Mouse (Mus musculus) cerebellum, adult (tissue): ENCODE measurements around the gene Cutal.
"Not testable (repeated sequence)": the region's sequence is repeated elsewhere in the genome, so short reads cannot be mapped to it uniquely, and the experiment has no call there.

Experiments
- ATAC-seq: cut with Nextera tagmentation; 2 replicates; pipeline ENCODE4 v1.9.2; 2017; ENCODE audit warnings: mild to moderate bottlenecking, moderate library complexity, mixed read lengths; ENCODE audit not compliant: insufficient number of reproducible peaks, low FRiP score, low TSS enrichment

The Cutal gene

DNA sequence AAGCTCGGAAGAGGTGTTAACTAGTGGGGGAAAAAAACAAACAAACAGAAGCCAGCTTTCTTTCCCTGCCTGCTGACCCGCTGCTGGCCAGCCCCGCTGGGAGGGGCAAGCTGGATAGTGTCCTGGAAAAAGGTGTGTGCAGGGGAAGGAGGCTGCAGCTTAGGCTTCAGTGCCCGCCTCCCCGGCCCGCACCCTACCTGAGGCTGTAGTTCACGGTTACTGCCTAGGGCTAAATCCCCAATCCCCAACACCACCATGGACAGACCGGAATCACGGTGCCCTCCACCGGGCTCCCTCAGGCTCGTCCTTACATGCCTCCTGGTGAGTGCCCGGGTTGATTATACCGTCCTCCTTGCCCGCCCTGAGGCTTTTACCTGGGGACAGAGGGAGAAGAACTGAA is at the start of gene Cutal:
Gene Cutal (plus strand): TSS at position 126 of the 400 bp plus-strand sequence.
- no peak for ATAC-seq

GRCm38 (mm10) chr2:34825827-34826459 is 48.3 kb upstream of the Cutal start, which contains the start of gene Fbxw2:
Gene Fbxw2 (minus strand): TSS chr2:34826311.
- peak; percentile 97 for ATAC-seq

GRCm38 (mm10) chr2:34826460-34827231 is 47.5 kb upstream of the Cutal start:
- ATAC-seq, result no peak

DNA sequence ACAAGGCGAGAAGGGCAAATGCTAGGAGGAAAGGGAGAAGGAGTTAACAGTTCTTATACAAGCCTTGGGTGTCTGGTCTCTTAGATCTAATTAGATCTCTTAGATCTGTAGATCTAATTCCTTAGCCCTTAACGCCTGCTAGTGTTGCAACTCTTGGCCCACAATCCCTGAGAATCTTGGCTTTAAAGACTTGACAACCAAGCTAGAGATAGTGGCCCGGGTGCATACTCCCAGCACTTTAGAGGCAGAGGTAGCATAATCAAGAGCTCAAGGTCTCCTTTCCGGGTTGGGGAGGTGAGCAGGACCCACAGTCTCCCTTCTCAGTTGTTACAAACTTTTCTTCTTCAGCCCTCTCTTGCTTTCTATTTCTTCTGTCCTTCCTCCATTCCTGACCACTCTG is 46.6 kb upstream of the Cutal start:
- ATAC-seq, result no peak

- no peak for ATAC-seq
Observed at GRCm38 (mm10) chr2:34828026-34828425, 46.2 kb upstream of the Cutal start.

DNA sequence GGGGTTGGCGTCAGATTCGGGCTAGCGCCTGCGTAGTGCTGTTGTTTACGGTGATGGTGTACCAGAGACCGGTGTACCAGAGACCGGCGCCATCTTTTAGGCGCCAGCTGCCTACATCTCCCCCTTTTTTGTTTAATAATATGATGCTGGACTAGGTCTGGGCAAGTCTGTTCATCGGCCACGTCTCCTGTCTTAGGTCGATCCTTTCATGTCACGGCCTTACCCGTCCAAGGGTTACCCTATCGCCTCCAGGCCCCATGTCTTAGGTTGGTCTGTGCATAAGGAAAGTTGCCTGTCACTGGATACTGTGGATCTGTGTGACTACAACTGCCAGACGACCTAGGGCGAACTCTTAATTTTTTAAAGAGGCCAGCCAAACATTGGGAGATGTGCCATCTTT is 44.1 kb upstream of the Cutal start:
- not testable (repeated sequence) for ATAC-seq

GRCm38 (mm10) chr2:34832766-34833457 is 41.3 kb upstream of the Cutal start, which contains the start of gene Gm34653:
Gene Gm34653 (plus strand): TSS chr2:34833007.
- ATAC-seq, result not testable (repeated sequence)

GRCm38 (mm10) chr2:34833624-34834023 is 40.6 kb upstream of the Cutal start:
- ATAC-seq, result no peak

DNA sequence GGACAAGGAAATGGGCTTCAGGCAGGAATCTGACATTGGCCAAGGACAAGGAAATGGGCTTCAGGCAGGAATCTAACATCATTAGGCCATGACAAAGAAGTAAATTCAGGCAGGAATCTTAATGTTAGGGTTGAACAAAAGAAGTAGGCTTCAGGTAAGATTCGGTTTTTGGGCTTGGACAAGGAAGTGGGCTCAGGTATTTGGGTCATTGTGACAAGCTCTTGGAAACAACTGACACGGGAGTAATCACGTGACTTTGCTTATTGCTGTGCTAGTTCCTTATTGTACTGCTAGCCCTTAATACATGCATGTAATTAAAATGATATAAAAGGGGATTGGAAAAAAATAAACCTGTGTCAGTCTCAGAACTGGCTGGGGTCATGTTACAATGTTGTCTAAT is 38.5 kb upstream of the Cutal start:
- no peak for ATAC-seq

- ATAC-seq, result not testable (repeated sequence)
Observed at GRCm38 (mm10) chr2:34840143-34840542, 34.1 kb upstream of the Cutal start.

GRCm38 (mm10) chr2:34841706-34842105 is 32.5 kb upstream of the Cutal start:
- no peak for ATAC-seq

- no peak for ATAC-seq
Observed at GRCm38 (mm10) chr2:34843211-34843939, 30.8 kb upstream of the Cutal start.

GRCm38 (mm10) chr2:34847702-34848101 is 26.5 kb upstream of the Cutal start:
- no peak for ATAC-seq

DNA sequence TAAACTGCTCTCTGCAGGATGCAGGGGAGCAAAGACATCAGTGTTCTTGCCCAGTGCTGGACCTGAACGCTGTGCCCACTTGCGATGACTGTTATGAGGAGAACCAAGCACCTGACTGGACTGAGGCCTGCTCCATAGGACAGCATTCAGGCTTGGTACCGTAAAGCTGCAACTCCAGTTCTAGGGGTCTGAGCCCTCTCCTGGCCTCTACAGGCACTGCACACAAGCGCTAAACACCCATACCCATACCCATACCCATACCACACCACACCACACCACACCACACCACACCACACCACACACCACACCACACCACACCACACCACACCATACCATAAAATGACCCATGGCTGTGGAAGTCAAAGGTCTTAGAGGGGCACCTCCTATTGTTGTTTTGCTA is 18.9 kb upstream of the Cutal start:
- ATAC-seq, result no peak

DNA sequence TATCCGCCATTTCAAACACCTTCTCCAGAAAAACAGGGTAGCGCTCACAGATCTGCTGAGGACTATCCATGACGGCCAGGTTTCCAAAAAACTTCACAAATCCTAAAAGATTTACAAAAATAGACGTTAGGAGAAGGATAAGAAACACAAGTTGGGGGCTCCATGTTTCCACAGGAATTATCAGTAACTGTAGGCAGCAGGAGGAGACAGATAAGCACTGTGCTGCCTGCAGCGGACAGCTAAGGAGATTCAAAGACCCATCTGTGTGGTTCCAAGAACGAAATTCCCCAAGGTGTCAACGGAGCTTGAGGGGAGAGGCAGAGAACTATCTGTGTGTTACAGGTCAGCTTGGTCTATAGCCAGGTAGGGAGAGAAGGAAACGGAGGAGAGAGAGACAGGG is 16.5 kb upstream of the Cutal start:
- no peak for ATAC-seq

DNA sequence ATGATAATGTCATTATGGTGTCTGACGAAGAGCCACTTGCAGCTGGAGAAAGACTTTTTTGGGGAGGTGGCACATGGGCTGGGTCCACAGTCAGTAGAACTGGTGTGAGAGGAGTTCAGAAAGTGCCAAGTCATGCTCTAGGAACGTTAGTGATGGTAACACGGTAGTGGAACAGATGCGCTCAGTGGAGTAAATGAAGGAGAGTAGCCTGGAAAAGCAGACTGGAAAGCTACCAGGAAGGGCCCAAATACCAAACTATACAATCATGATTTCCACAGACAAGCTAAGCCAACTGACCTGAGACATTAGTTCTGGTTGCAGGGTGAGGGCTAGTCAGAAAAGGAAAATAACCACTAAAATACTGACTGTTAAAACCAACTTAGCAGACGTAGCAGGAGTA is 4.5 kb upstream of the Cutal start:
- no peak for ATAC-seq

DNA sequence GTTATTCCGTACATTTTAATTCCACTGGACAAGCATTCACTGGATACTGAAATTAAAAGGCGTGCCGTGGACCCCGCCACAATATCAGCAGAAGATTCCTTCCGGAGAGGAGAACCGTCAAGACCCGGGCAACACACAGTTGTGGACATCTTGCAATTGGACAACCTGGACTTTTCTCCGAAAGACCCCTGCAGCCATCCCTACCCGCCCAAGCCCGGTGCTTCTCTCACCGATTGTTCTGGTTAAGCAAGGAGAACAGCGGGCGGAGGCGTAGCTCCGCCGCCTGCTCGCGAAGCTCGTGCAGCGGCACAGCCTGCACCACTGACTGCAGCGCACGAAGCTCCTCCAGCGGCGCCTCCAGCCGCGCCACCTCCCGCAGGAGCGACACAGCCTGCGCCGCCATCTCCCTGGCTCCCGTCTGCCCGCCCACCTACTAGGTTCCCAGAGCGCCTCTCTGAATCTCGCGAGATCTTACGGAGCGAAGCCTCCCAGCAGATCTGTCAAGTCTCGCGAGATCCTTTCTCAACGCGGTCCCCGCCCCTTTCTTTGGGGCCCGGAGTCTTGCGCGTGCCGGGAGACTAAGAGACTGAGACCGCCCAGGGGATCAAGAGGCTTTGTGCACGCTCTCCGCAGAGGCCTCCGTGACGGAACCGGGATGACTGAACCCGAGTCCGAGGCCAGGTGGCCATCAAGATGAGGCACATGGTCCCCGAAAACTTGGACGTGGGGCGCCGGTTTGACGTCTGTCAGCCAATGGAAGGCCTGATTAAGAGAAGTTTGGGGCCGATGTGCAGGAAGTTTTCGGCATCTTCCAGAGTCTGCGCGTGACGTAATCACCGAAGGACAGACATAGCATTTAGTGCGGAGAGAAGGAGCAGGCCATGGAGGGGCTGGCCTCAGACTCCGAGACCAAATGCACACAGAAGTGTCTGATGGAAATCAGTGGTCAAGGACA is 3.4 kb upstream of the Cutal start:
- peak; percentile 98 for ATAC-seq

GRCm38 (mm10) chr2:34874816-34875345 is 685 bp downstream of the Cutal start, which contains the start of gene Psmd5:
Gene Psmd5 (minus strand): TSS chr2:34874968.
- no peak for ATAC-seq

- ATAC-seq, result no peak
Observed at GRCm38 (mm10) chr2:34880054-34880453, 5.9 kb downstream of the Cutal start.
